Mouse (Mus musculus) lung, adult 2 months (tissue): Measurements from ENCODE around the gene Agxt.

Experiments
- CTCF ChIP-seq: fragments of 200-500 bp; IDR thresholded peaks from 2 replicates; pipeline ENCODE4 v1.5.1; 2011; ENCODE audit warnings: mild to moderate bottlenecking, low read length, control low read depth; ENCODE audit not compliant: insufficient read depth
- POLR2A ChIP-seq: fragments of 200-500 bp; IDR thresholded peaks from 2 replicates; pipeline ENCODE4 v1.6.1; 2011; ENCODE audit warnings: low read depth, mild to moderate bottlenecking, control low read depth, low read length, borderline replicate concordance; ENCODE audit errors: extremely low read depth

- no peak for TF ChIP-seq CTCF
- no peak for TF ChIP-seq POLR2A
These were observed 47.2 kb downstream of the Agxt start for GRCm38 (mm10) chr1:93182281-93182680.
